Mouse (Mus musculus): ENCODE data around the gene Hdac9.

GRCm38 (mm10) chr12:34151336-34151735 is 765.6 kb downstream of the Hdac9 start:
- TF ChIP-seq POLR2A (IDR thresholded peaks at IDR 0.05; ENCODE audit: borderline replicate concordance, extremely low read depth, insufficient read depth, insufficient read length, poor library complexity, severe bottlenecking) (no peak), CTCF (IDR thresholded peaks at IDR 0.05; ENCODE audit: borderline replicate concordance, extremely low read depth, insufficient read depth, insufficient read length) (no peak)

All from brain, embryonic 14.5 days (tissue).